In the genomic region with DNA sequence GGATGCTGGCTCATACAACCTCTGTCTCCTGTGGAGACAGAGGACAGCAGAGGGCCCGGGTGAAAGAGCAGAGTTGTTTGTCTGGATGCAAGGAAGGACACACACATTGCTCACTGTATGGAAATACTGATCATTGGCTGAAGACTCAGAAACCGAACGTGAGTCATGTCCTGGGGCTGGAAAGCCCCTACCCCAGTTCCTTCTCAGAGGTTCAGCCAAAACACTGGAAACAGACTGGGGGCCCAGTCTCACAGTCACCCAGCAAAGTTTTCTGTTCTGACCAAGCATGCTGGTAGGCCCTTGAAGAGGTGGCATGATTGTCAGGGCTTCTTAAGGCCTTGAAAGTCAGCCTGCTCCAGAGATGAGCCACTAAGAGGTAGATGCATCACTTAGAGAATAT, we compare ENCODE assay signal across 31 mouse cellular contexts.
DNase-seq lines count a peak whose midpoint lies in the region; ATAC-seq and TF ChIP-seq lines count a peak whose summit lies in the region.
"Had no signal": no experiment of that assay in that cellular context is flagged by ENCODE, and none has a peak within 500 bp of the region (broad histone marks: within the 10 kb centered on the region; RNA-seq: fewer than 3 reads in every experiment).

No protein-coding gene starts in this region.

- H3K4me3 ChIP-seq in lung, postnatal 0 days (ENCODE audit: low read depth, low read length), result no peak overlapping the region
- H3K4me3 ChIP-seq: embryonic facial prominence, embryonic 10.5 days; embryonic facial prominence, embryonic 13.5 days; erythroblast, embryonic 14.5 days; forebrain, embryonic 12.5 days; forebrain, embryonic 15.5 days; heart, embryonic 12.5 days; heart, embryonic 15.5 days; hindbrain, embryonic 10.5 days; hindbrain, embryonic 13.5 days had no signal

- no peak overlapping the region for H3K27ac ChIP-seq in lung, postnatal 0 days (ENCODE audit: low read length)
- H3K27ac ChIP-seq: embryonic facial prominence, embryonic 10.5 days; embryonic facial prominence, embryonic 13.5 days; forebrain, embryonic 12.5 days; forebrain, embryonic 15.5 days; heart, embryonic 15.5 days; hindbrain, embryonic 10.5 days; hindbrain, embryonic 13.5 days had no signal

- no peak for TF ChIP-seq EP300 in lung, postnatal 0 days (IDR thresholded peaks at IDR 0.05)

- no peaks in the 10 kb centered on the region for H3K36me3 ChIP-seq in lung, postnatal 0 days (ENCODE audit: insufficient read depth, low read length)
- H3K36me3 ChIP-seq: embryonic facial prominence, embryonic 10.5 days; embryonic facial prominence, embryonic 13.5 days; forebrain, embryonic 12.5 days; forebrain, embryonic 15.5 days; G1E; heart, embryonic 12.5 days; heart, embryonic 15.5 days; hindbrain, embryonic 10.5 days; hindbrain, embryonic 13.5 days had no signal

- no peak overlapping the region for H3K4me2 ChIP-seq in lung, postnatal 0 days (replicated peaks; ENCODE audit: low read depth, low read length)
- H3K4me2 ChIP-seq: embryonic facial prominence, embryonic 13.5 days; forebrain, embryonic 12.5 days; forebrain, embryonic 15.5 days; heart, embryonic 12.5 days; heart, embryonic 15.5 days; hindbrain, embryonic 13.5 days had no signal

- no peaks in the 10 kb centered on the region for H3K9me3 ChIP-seq in lung, postnatal 0 days (ENCODE audit: low read length)
- H3K9me3 ChIP-seq: embryonic facial prominence, embryonic 10.5 days; embryonic facial prominence, embryonic 13.5 days; forebrain, embryonic 12.5 days; forebrain, embryonic 15.5 days; heart, embryonic 12.5 days; heart, embryonic 15.5 days; hindbrain, embryonic 10.5 days; hindbrain, embryonic 13.5 days had no signal

- ATAC-seq in cerebellum, adult (ENCODE audit: insufficient number of reproducible peaks, low FRiP score, low TSS enrichment), result no peak
- no peak for ATAC-seq in lung, postnatal 0 days
- ATAC-seq: forebrain, embryonic 15.5 days; hindbrain, embryonic 16.5 days; Patski had no signal

- no peak for TF ChIP-seq CTCF in lung, postnatal 0 days (IDR thresholded peaks at IDR 0.05)

- H3K4me1 ChIP-seq in lung, postnatal 0 days (ENCODE audit: insufficient read depth, low read depth, low read length), result no peaks in the 10 kb centered on the region
- H3K4me1 ChIP-seq: forebrain, embryonic 12.5 days; forebrain, embryonic 15.5 days had no signal

- H3K9ac ChIP-seq in lung, postnatal 0 days (replicated peaks; ENCODE audit: low read depth), result no peak overlapping the region
- H3K9ac ChIP-seq: embryonic facial prominence, embryonic 13.5 days; forebrain, embryonic 12.5 days; forebrain, embryonic 15.5 days; heart, embryonic 12.5 days; heart, embryonic 15.5 days; hindbrain, embryonic 13.5 days had no signal

- WGBS in lung, postnatal 0 days, result 89% methylated on average over 3 of the region's 3 CpGs

- no peaks in the 10 kb centered on the region for H3K27me3 ChIP-seq in lung, postnatal 0 days (replicated peaks; ENCODE audit: insufficient read depth, low read length)
- H3K27me3 ChIP-seq: CH12.LX; embryonic facial prominence, embryonic 13.5 days; forebrain, embryonic 12.5 days; forebrain, embryonic 15.5 days; heart, embryonic 12.5 days; heart, embryonic 15.5 days; Patski had no signal

- peak; percentile 10 for DNase-seq in thymus, postnatal 14 days
- DNase-seq in thymus, postnatal 0 days (ENCODE audit: low spot score), result no peak
- DNase-seq in CD4-positive, CD25-positive, alpha-beta regulatory T cell, adult 2 months (ENCODE audit: low read depth, low spot score), result peak; percentile 69
- peak; percentile 86 for DNase-seq in induced T-regulatory cell, adult 2 months (ENCODE audit: low read depth)
- DNase-seq in thymus, postnatal 4 days, result peak; percentile 20
- DNase-seq in lung, postnatal 0 days (ENCODE audit: low spot score), result no peak
- DNase-seq: adrenal gland, adult 2 months; adrenal gland, postnatal 14 days; B cell, adult 2 months; cerebellum, adult 11-12 months; cerebellum, adult 8-10 months; cerebellum, postnatal 10 days; cerebellum, postnatal 36 days; embryo, embryonic 11 days; gastrocnemius, postnatal 36 days; heart, postnatal 10 days; heart, postnatal 36 days had no signal

Comparison
In these comparisons a context has a peak if more than half of its experiments do, and no peak if none do; other contexts are left out.
1. DNase-seq: peak in thymus, postnatal 14 days (single experiment), CD4-positive, CD25-positive, alpha-beta regulatory T cell, adult 2 months (single experiment), induced T-regulatory cell, adult 2 months (single experiment) and thymus, postnatal 4 days (single experiment); none in thymus, postnatal 0 days (single experiment) and lung, postnatal 0 days (single experiment).